10 mouse cellular contexts compared by ENCODE assay signal in the genomic region with DNA sequence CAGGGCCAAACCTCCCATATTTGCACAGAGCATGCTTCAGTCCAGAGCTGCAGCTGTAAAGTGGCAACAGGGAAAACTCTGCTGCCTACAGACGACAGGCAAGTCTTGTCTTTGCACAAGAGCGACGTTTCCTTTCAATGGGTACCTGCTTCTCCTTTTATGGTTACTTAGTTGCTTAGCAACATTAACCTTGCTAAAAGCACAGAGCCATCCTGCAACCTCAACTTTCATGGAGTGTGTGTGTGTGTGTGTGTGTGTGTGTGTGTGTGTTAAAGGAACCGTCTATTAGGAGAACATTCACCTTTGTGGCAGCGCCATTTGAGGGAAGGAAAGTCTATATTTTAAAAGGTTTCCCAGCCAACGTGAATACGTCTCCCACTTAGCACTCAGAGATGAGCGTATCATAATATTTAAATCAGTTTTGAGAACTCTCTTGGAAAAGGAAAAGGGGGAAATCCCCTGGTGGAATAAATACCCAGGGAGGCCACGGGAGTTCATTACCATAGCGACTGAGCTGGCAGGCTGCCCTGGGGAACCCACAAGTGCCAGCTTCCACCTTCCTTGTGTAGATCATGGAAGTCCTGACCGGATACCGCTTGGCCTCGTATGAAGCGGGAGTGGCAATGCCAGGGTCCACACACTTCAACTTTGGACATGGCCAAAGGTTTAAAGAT.
DNase-seq lines count a peak whose midpoint lies in the region; ATAC-seq and TF ChIP-seq lines count a peak whose summit lies in the region.
"Had no signal": no experiment of that assay in that cellular context is flagged by ENCODE, and none has a peak within 500 bp of the region (broad histone marks: within the 10 kb centered on the region; RNA-seq: fewer than 3 reads in every experiment).

No protein-coding gene starts in this region.

- WGBS in hindbrain, embryonic 14.5 days = 47% methylated on average over 14 of the region's 14 CpGs
- WGBS in hindbrain, embryonic 11.5 days = 68% methylated on average over 14 of the region's 14 CpGs
- 38% methylated on average over 14 of the region's 14 CpGs for WGBS in lung, adult 2 months

- no peak overlapping the region for H3K4me3 ChIP-seq in hindbrain, embryonic 14.5 days (replicated peaks; ENCODE audit: low read length)
- H3K4me3 ChIP-seq in hindbrain, embryonic 11.5 days (ENCODE audit: low read depth, low read length) = no peak overlapping the region
- no peak overlapping the region for H3K4me3 ChIP-seq in lung, adult 2 months (replicated peaks; ENCODE audit: extremely low read depth, low read depth, low read length)

- H3K9me3 ChIP-seq in hindbrain, embryonic 14.5 days (ENCODE audit: control insufficient read depth, low read length) = no peaks in the 10 kb centered on the region
- no peaks in the 10 kb centered on the region for H3K9me3 ChIP-seq in hindbrain, embryonic 11.5 days (ENCODE audit: control insufficient read depth, low read length)
- H3K9me3 ChIP-seq: heart, embryonic 13.5 days; limb, embryonic 15.5 days had no signal

- H3K9ac ChIP-seq in hindbrain, embryonic 14.5 days = no peak overlapping the region
- H3K9ac ChIP-seq in hindbrain, embryonic 11.5 days (ENCODE audit: low read depth, low read length) = no peak overlapping the region
- H3K9ac ChIP-seq: heart, embryonic 13.5 days; limb, embryonic 15.5 days had no signal

- H3K27me3 ChIP-seq in hindbrain, embryonic 14.5 days (ENCODE audit: control insufficient read depth, insufficient read depth, low read length) = no peaks in the 10 kb centered on the region
- H3K27me3 ChIP-seq in hindbrain, embryonic 11.5 days (ENCODE audit: control insufficient read depth, insufficient read depth, low read length) = 0 out of 2 replicates have a peak, but pooled peaks cover 2% of the 10 kb centered on the region
- H3K27me3 ChIP-seq: heart, embryonic 13.5 days; limb, embryonic 15.5 days had no signal

- TF ChIP-seq POLR2A in lung, adult 2 months (IDR thresholded peaks at IDR 0.05; ENCODE audit: borderline replicate concordance, extremely low read depth, low read depth, low read length) = no peak

- peak; percentile 52 for DNase-seq in hindbrain, embryonic 14.5 days (ENCODE audit: low spot score)
- DNase-seq in hindbrain, embryonic 11.5 days (ENCODE audit: low spot score) = no peak
- peak; percentile 51 for DNase-seq in MN1 (ENCODE audit: low spot score)
- peak; percentile 49 to 67 for DNase-seq in adrenal gland, postnatal 36 days
- DNase-seq in lung, adult 2 months = peak; percentile 69
- no peak for DNase-seq in layer of hippocampus, postnatal 14 days (ENCODE audit: low spot score in 2 of 2)
- DNase-seq in thymus, postnatal 0 days (ENCODE audit: low spot score) = no peak

- no peak for ATAC-seq in hindbrain, embryonic 14.5 days (ENCODE audit: low FRiP score)
- no peak for ATAC-seq in hindbrain, embryonic 11.5 days (ENCODE audit: low FRiP score)
- no peak for ATAC-seq in monocyte, adult 5-6 weeks (replicated peaks; ENCODE audit: insufficient number of reproducible peaks, low FRiP score, low TSS enrichment, poor library complexity, severe bottlenecking)

- H3K4me2 ChIP-seq in hindbrain, embryonic 14.5 days (replicated peaks) = no peak overlapping the region
- H3K4me2 ChIP-seq in hindbrain, embryonic 11.5 days (replicated peaks; ENCODE audit: low read depth, low read length) = no peak overlapping the region

- no peak for TF ChIP-seq CTCF in lung, adult 2 months (IDR thresholded peaks at IDR 0.05; ENCODE audit: insufficient read depth, low read length)

- H3K27ac ChIP-seq in hindbrain, embryonic 14.5 days = 0 out of 2 replicates have a peak overlapping the region, but pooled peaks have one; percentile 26
- H3K27ac ChIP-seq in hindbrain, embryonic 11.5 days (ENCODE audit: low read depth, low read length) = no peak overlapping the region
- H3K27ac ChIP-seq: heart, embryonic 13.5 days; limb, embryonic 15.5 days had no signal

- H3K36me3 ChIP-seq in hindbrain, embryonic 14.5 days (replicated peaks; ENCODE audit: control insufficient read depth, insufficient read depth) = no peaks in the 10 kb centered on the region
- no peaks in the 10 kb centered on the region for H3K36me3 ChIP-seq in hindbrain, embryonic 11.5 days (ENCODE audit: control insufficient read depth, insufficient read depth, low read length)
- H3K36me3 ChIP-seq: heart, embryonic 13.5 days; limb, embryonic 15.5 days had no signal

- peaks cover 22% of the 10 kb centered on the region for H3K4me1 ChIP-seq in hindbrain, embryonic 14.5 days (replicated peaks; ENCODE audit: control insufficient read depth, insufficient read depth, low read length)
- no peaks in the 10 kb centered on the region for H3K4me1 ChIP-seq in hindbrain, embryonic 11.5 days (replicated peaks; ENCODE audit: control insufficient read depth, insufficient read depth, low read length)
- no peaks in the 10 kb centered on the region for H3K4me1 ChIP-seq in lung, adult 2 months (ENCODE audit: control insufficient read depth, insufficient read depth, low read length)

Comparison
In these comparisons a context has a peak if more than half of its experiments do, and no peak if none do; other contexts are left out.
1. DNase-seq: peak in hindbrain, embryonic 14.5 days (single experiment), MN1 (single experiment), adrenal gland, postnatal 36 days (2 of 2) and lung, adult 2 months (single experiment); none in hindbrain, embryonic 11.5 days (single experiment), layer of hippocampus, postnatal 14 days (0 of 2) and thymus, postnatal 0 days (single experiment).